8 mouse cellular contexts compared by ENCODE assay signal in the genomic region with DNA sequence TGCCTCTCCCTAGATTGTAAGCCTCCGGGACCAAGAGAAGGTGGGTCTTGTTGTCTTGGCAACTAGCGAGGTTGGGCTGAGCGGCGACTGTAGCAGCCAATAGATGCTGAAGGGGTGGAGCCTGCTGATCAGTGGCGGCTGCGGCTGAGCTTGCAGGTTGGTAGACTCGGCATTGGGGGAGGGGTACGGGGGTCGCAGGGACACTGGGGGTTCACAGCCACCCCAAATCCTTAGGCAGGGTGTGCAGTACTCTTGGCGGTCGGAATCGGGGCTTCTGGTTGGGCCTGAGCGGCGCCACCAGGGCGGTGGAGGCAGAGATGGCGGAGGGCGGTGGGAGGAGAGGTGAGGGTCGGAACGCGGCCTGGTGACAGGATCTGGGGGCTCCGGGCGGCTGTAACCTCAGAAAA. TPM values are rescaled to one million over a fixed set of nuclear protein-coding genes. Genes with fewer than 3 reads are reported as not detected.
DNase-seq lines count a peak whose midpoint lies in the region; ATAC-seq and TF ChIP-seq lines count a peak whose summit lies in the region.

No protein-coding gene starts in this region.

- H3K9ac ChIP-seq in heart, embryonic 15.5 days, result peak overlapping the region; percentile 80
- peak overlapping the region; percentile 97 for H3K9ac ChIP-seq in liver, embryonic 14.5 days (replicated peaks)
- H3K9ac ChIP-seq in neural tube, embryonic 11.5 days (ENCODE audit: low read length), result peak overlapping the region; percentile 94
- peak overlapping the region; percentile 84 for H3K9ac ChIP-seq in stomach, postnatal 0 days (ENCODE audit: low read length)

- peak overlapping the region; percentile 97 for H3K27ac ChIP-seq in forebrain, embryonic 10.5 days
- H3K27ac ChIP-seq in heart, embryonic 15.5 days, result peak overlapping the region; percentile 55
- peak overlapping the region; percentile 84 for H3K27ac ChIP-seq in liver, embryonic 14.5 days
- H3K27ac ChIP-seq in neural tube, embryonic 11.5 days (ENCODE audit: low read depth, low read length), result no peak overlapping the region; the same call in 1 of the 2 replicates
- peak overlapping the region; percentile 73 for H3K27ac ChIP-seq in stomach, postnatal 0 days (replicated peaks)

- H3K9me3 ChIP-seq in forebrain, embryonic 10.5 days, result no peaks in the 10 kb centered on the region
- no peaks in the 10 kb centered on the region for H3K9me3 ChIP-seq in heart, embryonic 15.5 days (replicated peaks)
- no peaks in the 10 kb centered on the region for H3K9me3 ChIP-seq in liver, embryonic 14.5 days (ENCODE audit: control insufficient read depth, low read length)
- no peaks in the 10 kb centered on the region for H3K9me3 ChIP-seq in neural tube, embryonic 11.5 days (ENCODE audit: control insufficient read depth, low read length)
- H3K9me3 ChIP-seq in stomach, postnatal 0 days (ENCODE audit: control insufficient read depth, low read length), result no peaks in the 10 kb centered on the region

- H3K36me3 ChIP-seq in forebrain, embryonic 10.5 days (replicated peaks), result peaks cover 35% of the 10 kb centered on the region
- H3K36me3 ChIP-seq in heart, embryonic 15.5 days, result peaks cover 15% of the 10 kb centered on the region; the same call in 1 of the 2 replicates
- H3K36me3 ChIP-seq in liver, embryonic 14.5 days (replicated peaks; ENCODE audit: control insufficient read depth, insufficient read depth, low read depth), result peaks cover 18% of the 10 kb centered on the region
- no peaks in the 10 kb centered on the region; the same call in 1 of the 2 replicates for H3K36me3 ChIP-seq in neural tube, embryonic 11.5 days (ENCODE audit: control insufficient read depth, insufficient read depth, low read length)
- peaks cover 2% of the 10 kb centered on the region; the same call in 1 of the 2 replicates for H3K36me3 ChIP-seq in stomach, postnatal 0 days (ENCODE audit: control insufficient read depth, insufficient read depth, low read length)

- peaks cover 21% of the 10 kb centered on the region for H3K4me1 ChIP-seq in forebrain, embryonic 10.5 days
- H3K4me1 ChIP-seq in heart, embryonic 15.5 days (replicated peaks), result peaks cover 15% of the 10 kb centered on the region
- peaks cover 45 to 48% of the 10 kb centered on the region in 2 experiments for H3K4me1 ChIP-seq in liver, embryonic 14.5 days (replicated peaks; ENCODE audit: control insufficient read depth in 2 of 2, insufficient read depth in 2 of 2, low read length in 1 of 2)
- peaks cover 11% of the 10 kb centered on the region; the same call in 1 of the 2 replicates for H3K4me1 ChIP-seq in neural tube, embryonic 11.5 days (ENCODE audit: control insufficient read depth, insufficient read depth, low read length)
- no peaks in the 10 kb centered on the region for H3K4me1 ChIP-seq in stomach, postnatal 0 days (replicated peaks; ENCODE audit: control insufficient read depth, insufficient read depth)

- TF ChIP-seq CTCF in liver, embryonic 14.5 days (IDR thresholded peaks at IDR 0.05; ENCODE audit: low read depth), result 0 out of 2 replicates have a peak, but pooled peaks have one; percentile 3
- no peak for TF ChIP-seq CTCF in stomach, postnatal 0 days (IDR thresholded peaks at IDR 0.05; ENCODE audit: low read depth)

- ATAC-seq in heart, embryonic 15.5 days (replicated peaks; ENCODE audit: insufficient number of reproducible peaks, insufficient read depth, low FRiP score, low read depth), result peak; percentile 98
- ATAC-seq in liver, embryonic 14.5 days (ENCODE audit: insufficient read depth), result peak; percentile 80
- ATAC-seq in neural tube, embryonic 11.5 days (ENCODE audit: insufficient read depth, low FRiP score, low TSS enrichment), result peak; percentile 99
- ATAC-seq in stomach, postnatal 0 days (ENCODE audit: low FRiP score, low TSS enrichment), result peak; percentile 99

- peak overlapping the region; percentile 84 for H3K4me2 ChIP-seq in heart, embryonic 15.5 days
- H3K4me2 ChIP-seq in liver, embryonic 14.5 days (ENCODE audit: low read depth), result peak overlapping the region; percentile 93
- peak overlapping the region; percentile 91 for H3K4me2 ChIP-seq in neural tube, embryonic 11.5 days (ENCODE audit: low read depth)
- H3K4me2 ChIP-seq in stomach, postnatal 0 days (replicated peaks; ENCODE audit: low read depth), result peak overlapping the region; percentile 98

- 0% methylated on average over 22 of the region's 22 CpGs for WGBS in forebrain, embryonic 10.5 days
- under 1% methylated on average over 22 of the region's 22 CpGs for WGBS in heart, embryonic 15.5 days
- WGBS in liver, embryonic 14.5 days (ENCODE audit: insufficient replicate concordance), result 1% methylated on average over 22 of the region's 22 CpGs
- WGBS in neural tube, embryonic 11.5 days, result 0% methylated on average over 21 of the region's 22 CpGs
- 0% methylated on average over 19 of the region's 22 CpGs for WGBS in stomach, postnatal 0 days

- peak overlapping the region; percentile 87 for H3K4me3 ChIP-seq in forebrain, embryonic 10.5 days
- peak overlapping the region; percentile 82 for H3K4me3 ChIP-seq in heart, embryonic 15.5 days
- H3K4me3 ChIP-seq in liver, embryonic 14.5 days (ENCODE audit: insufficient read depth in 1 of 2, low read depth in 2 of 2, low read length in 2 of 2), result peak overlapping the region; percentile 83 to 96
- H3K4me3 ChIP-seq in neural tube, embryonic 11.5 days (ENCODE audit: low read depth, low read length), result peak overlapping the region; percentile 80
- H3K4me3 ChIP-seq in stomach, postnatal 0 days (ENCODE audit: low read depth, low read length), result peak overlapping the region; percentile 88

- H3K27me3 ChIP-seq in forebrain, embryonic 10.5 days (ENCODE audit: poor library complexity, severe bottlenecking), result no peaks in the 10 kb centered on the region
- H3K27me3 ChIP-seq in heart, embryonic 15.5 days, result no peaks in the 10 kb centered on the region
- H3K27me3 ChIP-seq in liver, embryonic 14.5 days (ENCODE audit: control insufficient read depth, insufficient read depth, low read length), result no peaks in the 10 kb centered on the region
- H3K27me3 ChIP-seq in neural tube, embryonic 11.5 days (ENCODE audit: control insufficient read depth, insufficient read depth, low read length), result no peaks in the 10 kb centered on the region
- no peaks in the 10 kb centered on the region for H3K27me3 ChIP-seq in stomach, postnatal 0 days (ENCODE audit: control insufficient read depth, insufficient read depth, low read length)

- DNase-seq in CD8-positive naive resting alpha-beta T cell, adult 2 months (ENCODE audit: low read depth in 2 of 2, low spot score in 2 of 2), result peak; percentile 57 to 76
- DNase-seq in c-Kit-positive CD71-negative TER-119-negative erythroid progenitor cells, embryonic 14.5 days (ENCODE audit: low read depth), result peak; percentile 75
- peak; percentile 93 for DNase-seq in forebrain, embryonic 10.5 days (ENCODE audit: extremely low spot score, low spot score)
- peak; percentile 96 for DNase-seq in kidney, postnatal 25 days
- DNase-seq in liver, embryonic 14.5 days (ENCODE audit: low read depth in 3 of 3, low spot score in 3 of 3), result peak; percentile 89 to 90 (median 90)
- DNase-seq in neural tube, embryonic 11.5 days (ENCODE audit: low spot score), result peak; percentile 93
- DNase-seq in stomach, postnatal 0 days (ENCODE audit: low spot score), result peak; percentile 93

- no peak for TF ChIP-seq EP300 in liver, embryonic 14.5 days (IDR thresholded peaks at IDR 0.05; ENCODE audit: low read depth)
- TF ChIP-seq EP300 in stomach, postnatal 0 days (optimal IDR thresholded peaks at IDR 0.05), result no peak

RNA-seq across cellular contexts. Expression of a gene that starts 10.0 kb away (rescaled TPM):
- polyA plus RNA-seq in forebrain, embryonic 10.5 days (2016; fragmentation: Nextera tagmentation; extraction: Ambion mirVana), result 132 and 135 TPM in 2 replicates
- 91.1 and 107 TPM in 2 replicates for polyA plus RNA-seq in heart, embryonic 15.5 days (2015; fragmentation: Nextera tagmentation; extraction: Ambion mirVana)
- 43.9 and 44.4 TPM in 2 replicates for polyA plus RNA-seq in liver, embryonic 14.5 days (2012; rRNA removed)
- 42.4 and 44.2 TPM in 2 replicates for polyA plus RNA-seq in liver, embryonic 14.5 days (2014; fragmentation: Nextera tagmentation; extraction: Ambion mirVana)
- 64.6 and 79.4 TPM in 2 replicates for polyA plus RNA-seq in neural tube, embryonic 11.5 days (2014; fragmentation: Nextera tagmentation; extraction: Ambion mirVana)
- 65.9 and 66.1 TPM in 2 replicates for polyA plus RNA-seq in stomach, postnatal 0 days (2015; fragmentation: Nextera tagmentation; extraction: Ambion mirVana)

RNA-seq across cellular contexts. Expression of a gene that starts 11.8 kb away (rescaled TPM):
- not detected in 2 replicates for polyA plus RNA-seq in forebrain, embryonic 10.5 days (2016; fragmentation: Nextera tagmentation; extraction: Ambion mirVana)
- polyA plus RNA-seq in heart, embryonic 15.5 days (2015; fragmentation: Nextera tagmentation; extraction: Ambion mirVana), result not detected in 2 replicates
- polyA plus RNA-seq in liver, embryonic 14.5 days (2012; rRNA removed), result not detected in 2 replicates
- not detected in 2 replicates for polyA plus RNA-seq in liver, embryonic 14.5 days (2014; fragmentation: Nextera tagmentation; extraction: Ambion mirVana)
- not detected in 2 replicates for polyA plus RNA-seq in neural tube, embryonic 11.5 days (2014; fragmentation: Nextera tagmentation; extraction: Ambion mirVana)
- 0.02 and 0.04 TPM in 2 replicates for polyA plus RNA-seq in stomach, postnatal 0 days (2015; fragmentation: Nextera tagmentation; extraction: Ambion mirVana)

RNA-seq across cellular contexts. Expression of a gene that starts 32.7 kb away (rescaled TPM):
- polyA plus RNA-seq in forebrain, embryonic 10.5 days (2016; fragmentation: Nextera tagmentation; extraction: Ambion mirVana), result not detected in 2 replicates
- polyA plus RNA-seq in heart, embryonic 15.5 days (2015; fragmentation: Nextera tagmentation; extraction: Ambion mirVana), result not detected in 2 replicates
- polyA plus RNA-seq in liver, embryonic 14.5 days (2012; rRNA removed), result not detected in 2 replicates
- polyA plus RNA-seq in liver, embryonic 14.5 days (2014; fragmentation: Nextera tagmentation; extraction: Ambion mirVana), result not detected in 2 replicates
- not detected in 2 replicates for polyA plus RNA-seq in neural tube, embryonic 11.5 days (2014; fragmentation: Nextera tagmentation; extraction: Ambion mirVana)
- polyA plus RNA-seq in stomach, postnatal 0 days (2015; fragmentation: Nextera tagmentation; extraction: Ambion mirVana), result 0.18 TPM in 1 of 2 replicates, not detected in the other

RNA-seq across cellular contexts. Expression of a gene that starts 34.6 kb away (rescaled TPM):
- 0.20 TPM in 1 of 2 replicates, not detected in the other for polyA plus RNA-seq in forebrain, embryonic 10.5 days (2016; fragmentation: Nextera tagmentation; extraction: Ambion mirVana)
- polyA plus RNA-seq in heart, embryonic 15.5 days (2015; fragmentation: Nextera tagmentation; extraction: Ambion mirVana), result 0.29 and 0.56 TPM in 2 replicates
- 0.02 TPM in 1 of 2 replicates, not detected in the other for polyA plus RNA-seq in liver, embryonic 14.5 days (2012; rRNA removed)
- polyA plus RNA-seq in liver, embryonic 14.5 days (2014; fragmentation: Nextera tagmentation; extraction: Ambion mirVana), result not detected in 2 replicates
- 0.73 and 1.2 TPM in 2 replicates for polyA plus RNA-seq in neural tube, embryonic 11.5 days (2014; fragmentation: Nextera tagmentation; extraction: Ambion mirVana)
- 0.18 TPM in 1 of 2 replicates, not detected in the other for polyA plus RNA-seq in stomach, postnatal 0 days (2015; fragmentation: Nextera tagmentation; extraction: Ambion mirVana)
